Mouse (Mus musculus) T-helper 1 cell (primary cell): Measurements from ENCODE around the gene Gm12184.
"Not testable (repeated sequence)": the region's sequence is repeated elsewhere in the genome, so short reads cannot be mapped to it uniquely, and the experiment has no call there.

Experiments
- in situ Hi-C: fragments of 300-600 bp; cut with MboI, MseI; formaldehyde crosslinking; loops from one replicate; pipeline ENCODE4 v1.15.1; 2025; ENCODE audit warnings: high pct_unique_total_duplicates

Gm12184 gene

DNA sequence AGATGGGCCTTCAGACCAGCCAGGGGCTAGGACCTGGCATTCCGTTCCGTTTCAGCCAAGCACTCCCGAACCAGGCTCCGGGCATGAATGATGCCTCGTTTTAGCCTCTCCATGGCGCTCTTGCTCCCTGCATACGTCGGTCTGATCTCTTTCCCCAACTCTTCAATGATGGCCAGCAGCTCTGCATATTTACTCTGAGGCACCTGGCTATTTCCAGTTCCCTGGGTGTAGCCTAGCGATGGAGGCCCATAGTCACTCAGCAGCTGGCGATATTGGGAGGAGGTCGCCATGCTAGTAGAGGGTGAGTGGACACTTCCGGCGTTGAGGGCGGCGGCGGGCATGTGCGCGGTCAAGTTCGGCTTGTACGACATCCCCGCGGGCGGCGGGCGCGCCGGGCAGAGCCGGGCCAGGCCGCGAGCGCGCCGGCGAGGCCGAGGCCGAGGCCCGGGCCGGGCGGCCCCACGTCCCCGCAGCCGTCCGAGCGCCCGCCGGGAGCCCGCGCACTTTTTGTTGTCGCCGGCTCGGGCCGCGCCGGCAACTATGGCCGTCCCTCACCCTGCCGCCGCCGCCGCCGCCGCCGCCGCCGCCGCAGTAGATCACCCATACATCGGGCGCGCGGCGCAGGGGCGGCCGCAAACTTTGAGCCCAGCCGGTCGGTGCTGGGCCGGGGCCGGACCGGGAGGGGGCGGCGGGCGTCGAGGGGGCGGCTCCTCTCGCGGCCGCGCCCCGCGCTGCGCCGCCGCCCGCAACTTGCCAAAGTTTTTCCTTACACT is at the start of gene Gm12184, which contains the start of gene Trim7:
Gm12184 (minus strand) TSS at position 677 of the 773 bp plus-strand sequence.
Trim7 (plus strand) TSS at position 162 of the 773 bp plus-strand sequence.
- in situ Hi-C loops, result not testable (repeated sequence)

DNA sequence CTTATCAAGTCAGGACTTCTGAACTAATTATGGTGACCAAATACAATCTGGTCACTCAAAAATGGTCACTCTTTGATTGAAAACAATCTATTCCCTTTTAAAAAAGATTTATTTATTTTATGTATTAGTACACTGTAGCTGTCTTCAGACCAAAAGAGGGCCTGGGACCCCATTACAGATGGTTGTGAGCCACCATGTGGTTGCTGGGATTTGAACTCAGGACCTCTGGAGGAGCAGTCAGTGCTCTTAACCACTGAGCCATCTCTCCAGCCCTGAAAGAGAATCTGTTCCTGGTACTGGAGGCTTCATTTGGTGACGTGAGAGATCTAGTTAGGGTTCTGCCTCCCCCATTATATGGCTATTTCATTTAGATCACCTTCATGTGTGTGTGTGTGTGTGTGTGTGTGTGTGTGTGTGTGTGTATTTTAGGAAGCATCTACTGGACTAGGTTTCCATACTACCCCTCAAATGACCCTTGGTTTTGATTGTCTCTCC is 48.9 kb upstream of the Gm12184 start:
- in situ Hi-C loops, result loop anchor here (5.0 to 10.0 kb wide), 2 partner anchors 52 to 1339 kb away; partner anchors contain the start of genes Mgat4b and Sqstm1

DNA sequence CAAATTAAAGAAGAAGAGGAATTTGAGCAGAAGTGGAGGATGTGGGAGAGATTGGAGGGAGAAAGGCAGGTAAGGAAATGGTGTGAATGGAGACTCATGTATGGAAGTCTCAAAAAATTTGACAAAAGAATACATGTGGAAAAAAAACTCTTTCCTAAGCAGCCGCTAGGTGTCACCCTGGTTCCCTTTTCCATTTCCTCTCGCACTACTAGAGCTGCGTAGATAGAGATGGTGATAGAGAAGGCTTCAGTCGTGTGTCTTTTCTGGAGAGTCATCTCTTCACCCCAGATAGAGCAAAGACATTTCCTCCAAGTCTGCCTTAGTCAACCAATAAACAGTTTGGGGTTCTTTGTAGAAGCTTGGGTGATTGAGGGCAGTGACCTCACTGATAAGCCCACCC is 48.0 kb upstream of the Gm12184 start:
- in situ Hi-C loops, result loop anchor here (5.0 to 10.0 kb wide), 3 partner anchors 223 to 1340 kb away; partner anchors contain the start of genes Mgat4b and Sqstm1

DNA sequence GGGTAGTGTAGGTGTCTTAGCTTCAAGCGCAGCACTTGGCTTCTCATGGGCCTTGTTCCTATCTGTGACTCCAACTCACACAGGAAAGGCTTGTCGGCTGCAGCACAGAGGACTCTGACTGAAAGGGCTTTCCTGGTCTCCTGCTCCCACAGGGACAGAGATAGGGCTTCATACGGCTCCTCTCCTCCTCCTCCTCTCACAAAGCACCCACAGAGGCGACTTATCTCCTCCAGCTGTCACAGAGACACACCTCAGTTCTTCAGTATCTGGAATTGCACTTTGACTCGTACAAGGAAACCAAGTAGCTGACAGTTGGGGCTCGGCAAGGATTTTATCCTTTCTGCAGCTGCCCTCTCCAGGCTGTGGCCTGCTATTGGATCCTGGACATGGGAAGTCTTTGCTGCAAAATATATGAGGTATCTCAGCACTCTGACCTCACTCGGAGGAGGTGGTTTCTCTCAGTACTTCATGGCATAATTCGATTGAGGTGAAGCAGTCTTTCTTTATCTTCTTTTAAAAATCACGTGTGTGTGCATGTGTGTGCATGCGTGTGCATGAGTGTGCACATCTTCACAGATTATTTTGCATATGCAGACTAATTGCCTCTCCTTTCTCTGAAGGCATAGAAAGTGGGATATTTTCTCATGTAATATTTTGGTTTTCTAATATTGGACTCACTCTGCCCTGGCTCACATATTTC is 47.3 kb upstream of the Gm12184 start:
- in situ Hi-C loops, result loop anchor here (5.0 to 10.0 kb wide), 3 partner anchors 224 to 1341 kb away; partner anchors contain the start of genes Mgat4b and Sqstm1

DNA sequence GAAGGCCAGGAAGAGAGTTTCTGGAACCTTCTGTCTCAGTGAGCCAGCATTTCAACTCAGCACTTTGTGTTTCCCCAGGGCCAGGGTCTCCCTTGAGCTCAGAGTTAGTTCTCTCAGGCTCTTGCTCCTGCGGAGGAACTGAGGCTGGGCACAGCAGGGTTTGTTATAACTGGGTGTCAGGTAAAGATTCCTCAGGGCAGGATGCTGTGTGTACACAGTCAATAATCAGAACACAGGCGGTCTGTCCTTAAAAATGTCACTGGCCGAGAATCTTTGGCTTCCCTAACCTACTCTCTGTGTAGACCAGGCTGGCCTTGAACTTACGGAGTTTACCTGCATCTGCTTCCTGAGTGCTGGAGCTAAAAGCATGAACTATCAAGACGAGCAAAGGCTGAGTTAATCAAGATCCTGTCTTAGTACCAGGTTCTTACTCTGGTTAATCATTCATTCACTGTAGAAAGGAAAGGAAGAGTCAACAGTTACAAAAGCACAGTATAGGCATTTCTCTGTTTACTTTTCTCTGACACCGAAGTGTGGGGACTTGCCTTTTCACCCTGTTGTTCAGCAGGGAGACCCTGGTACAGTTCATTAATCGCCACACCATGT is 46.3 kb upstream of the Gm12184 start:
- in situ Hi-C loops, result loop anchor here (5.0 to 10.0 kb wide), 3 partner anchors 225 to 1342 kb away; partner anchors contain the start of genes Mgat4b and Sqstm1

DNA sequence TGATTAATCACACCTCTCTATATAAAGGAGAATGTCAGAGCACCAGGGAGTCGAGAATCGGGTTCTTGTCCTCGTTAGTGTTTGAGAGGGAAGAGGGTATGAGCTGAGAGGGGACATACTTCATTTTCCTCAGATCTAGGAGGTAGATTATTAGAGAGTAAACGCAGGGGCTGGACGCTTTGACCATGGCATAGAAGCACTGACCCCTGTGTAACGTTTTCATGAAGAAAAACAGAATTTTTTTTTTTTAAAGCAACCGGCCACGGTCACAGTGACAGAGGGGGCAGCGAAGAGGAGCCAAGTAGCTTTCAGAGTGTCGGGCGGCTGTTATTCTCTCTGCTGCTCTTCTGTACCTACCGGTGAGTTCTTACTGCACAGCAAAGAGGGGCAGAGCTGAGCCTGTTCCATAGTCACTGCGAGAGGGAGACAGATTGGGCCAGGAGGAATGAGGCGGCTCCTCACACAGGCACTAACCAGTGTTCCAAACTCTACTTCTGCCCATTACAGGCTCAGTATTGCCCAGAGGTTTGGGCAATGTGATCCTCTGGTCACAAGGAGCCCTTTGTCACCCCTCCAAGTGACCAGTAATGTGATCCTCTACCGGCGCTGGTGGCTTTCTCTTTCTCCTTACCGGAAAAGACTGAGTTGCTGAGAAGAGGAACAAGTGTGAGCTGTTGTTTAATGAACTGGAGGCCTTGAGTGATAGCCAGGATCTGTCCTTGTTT is 45.5 kb upstream of the Gm12184 start:
- in situ Hi-C loops, result loop anchor here (5.0 to 10.0 kb wide), 3 partner anchors 225 to 1343 kb away; partner anchors contain the start of genes Mgat4b and Sqstm1

DNA sequence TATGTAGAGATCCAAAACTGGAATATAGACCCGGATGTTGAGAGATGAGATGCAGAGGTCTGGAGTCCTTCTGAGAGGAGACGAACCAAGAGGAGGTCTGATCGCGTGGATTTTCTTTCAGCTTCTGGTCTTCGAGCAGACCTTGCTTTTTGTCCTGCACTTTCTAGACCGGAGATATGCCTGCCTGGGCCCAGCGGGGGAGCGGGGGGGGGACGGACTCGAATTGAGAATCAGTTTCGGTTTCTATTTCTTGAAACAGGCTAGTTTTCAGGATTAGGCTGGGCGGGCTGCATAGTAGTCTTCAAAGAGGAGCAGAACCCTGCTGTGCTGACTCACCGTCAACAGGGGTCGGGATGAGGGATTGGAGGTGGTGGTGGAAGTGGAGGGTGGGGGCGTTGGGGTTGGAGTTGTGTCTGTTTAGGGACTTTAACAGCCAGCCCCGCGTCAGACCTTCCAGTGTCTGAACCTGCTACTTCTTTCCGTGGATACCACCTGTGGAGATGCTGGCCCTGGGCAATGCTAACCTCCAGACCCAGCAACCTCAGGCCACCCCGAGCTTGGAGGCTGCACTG is 44.8 kb upstream of the Gm12184 start, which contains the start of gene Irgm1:
Irgm1 (minus strand) TSS at position 483 of the 572 bp plus-strand sequence.
- in situ Hi-C loops, result loop anchor here (5.0 to 10.0 kb wide), 3 partner anchors 226 to 1344 kb away; partner anchors contain the start of genes Mgat4b and Sqstm1

DNA sequence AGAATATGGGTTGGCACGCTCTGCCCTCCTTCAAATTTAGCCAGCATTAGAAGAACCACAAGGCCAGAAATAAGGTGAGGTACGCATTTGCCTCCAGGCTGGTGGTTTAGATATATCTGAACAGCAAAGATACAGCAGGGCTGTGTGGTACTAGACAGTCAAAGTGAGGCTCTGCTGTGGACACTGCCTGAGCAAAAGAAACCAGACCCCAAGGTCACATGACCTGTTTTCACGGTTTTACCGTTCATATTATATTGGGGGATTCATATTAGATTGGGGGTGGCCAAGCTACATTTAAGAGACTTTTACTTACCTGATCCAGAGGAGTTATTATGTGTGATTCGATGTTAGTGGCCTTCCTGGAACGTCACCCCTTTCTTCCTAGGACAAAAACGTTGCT is 44.3 kb upstream of the Gm12184 start:
- in situ Hi-C loops, result loop anchor here (5.0 to 10.0 kb wide), 3 partner anchors 227 to 1344 kb away; partner anchors contain the start of genes Mgat4b and Sqstm1

DNA sequence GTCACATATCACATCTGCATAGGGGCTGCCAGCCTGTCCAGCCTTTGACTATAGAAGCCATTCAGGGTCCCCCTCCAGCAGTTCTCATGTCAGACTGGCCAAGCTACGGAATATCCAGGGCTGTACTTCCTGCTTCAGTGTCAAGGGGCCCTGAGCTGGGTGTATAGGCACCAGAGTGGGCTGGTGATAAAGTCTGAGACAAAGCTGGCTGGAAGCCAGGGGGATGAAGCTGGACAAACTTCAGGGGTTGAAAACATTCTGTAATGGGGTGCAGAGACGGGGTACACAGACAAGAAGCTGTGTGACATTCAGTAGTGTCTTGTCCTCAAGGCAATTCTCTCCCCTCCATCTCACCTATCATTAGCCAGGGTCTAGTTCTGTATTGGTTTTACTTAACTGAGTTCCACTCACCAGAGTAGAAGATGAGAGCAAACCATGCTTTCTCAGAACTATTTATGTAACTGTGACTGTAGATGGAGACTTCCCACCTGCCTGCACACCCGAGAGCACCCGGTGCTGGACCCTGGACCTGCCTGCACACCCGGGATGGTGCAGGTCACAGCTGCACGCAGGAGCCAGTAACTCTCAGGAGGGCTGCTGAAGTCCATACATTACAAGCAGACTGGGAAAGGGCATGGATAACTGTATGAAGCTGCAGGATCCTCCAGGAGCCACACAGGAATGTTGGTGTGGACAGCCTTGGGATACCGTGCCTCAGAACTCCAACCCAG is 43.1 kb upstream of the Gm12184 start:
- in situ Hi-C loops, result loop anchor here (5.0 to 10.0 kb wide), 4 partner anchors 228 to 1345 kb away; partner anchors contain the start of genes Mgat4b, Olfr1393 and Sqstm1

DNA sequence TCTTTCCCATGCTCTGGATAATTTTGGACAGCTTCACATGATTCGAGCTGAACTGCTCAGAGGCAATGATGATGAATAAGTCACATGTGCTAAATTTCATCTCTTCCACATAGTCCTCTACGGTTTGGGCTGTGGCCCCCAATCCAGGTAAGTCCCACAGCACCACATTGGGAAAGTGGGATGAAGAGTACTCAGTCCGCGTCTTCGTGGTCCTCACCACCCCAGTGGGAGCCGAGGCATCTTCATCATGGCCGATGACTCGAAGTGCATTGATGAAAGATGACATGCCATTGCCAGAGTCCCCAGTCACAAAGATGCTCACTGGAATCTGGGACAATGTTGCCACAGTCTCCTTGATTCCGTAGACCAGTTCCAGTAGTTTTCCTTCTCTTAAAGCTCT is 40.0 kb upstream of the Gm12184 start:
- in situ Hi-C loops, result loop anchor here (10.0 kb wide), 1 partner anchor 408 kb away; the partner anchor contains the start of gene Olfr1393

DNA sequence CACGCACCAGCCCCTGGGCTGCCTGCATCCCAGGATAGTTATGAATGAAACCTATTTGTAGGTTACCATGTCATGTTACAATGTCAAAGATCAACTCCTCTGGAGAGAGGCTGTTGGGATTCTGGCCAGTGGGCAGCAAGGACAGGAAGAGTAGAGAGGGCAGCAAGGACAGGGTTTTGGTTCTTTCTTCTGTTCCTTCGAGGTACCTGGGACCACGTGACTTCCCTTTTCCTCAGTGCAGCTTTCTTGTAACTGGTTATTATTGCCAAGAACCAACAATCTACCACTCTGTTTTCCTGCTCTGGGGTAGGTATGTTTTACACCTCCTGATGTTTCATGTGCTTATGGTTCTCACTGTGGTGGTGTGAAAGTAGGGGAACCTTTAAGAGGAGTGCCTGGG is 37.4 kb upstream of the Gm12184 start:
- in situ Hi-C loops, result loop anchor here (10.0 kb wide), 1 partner anchor 411 kb away; the partner anchor contains the start of gene Olfr1393

DNA sequence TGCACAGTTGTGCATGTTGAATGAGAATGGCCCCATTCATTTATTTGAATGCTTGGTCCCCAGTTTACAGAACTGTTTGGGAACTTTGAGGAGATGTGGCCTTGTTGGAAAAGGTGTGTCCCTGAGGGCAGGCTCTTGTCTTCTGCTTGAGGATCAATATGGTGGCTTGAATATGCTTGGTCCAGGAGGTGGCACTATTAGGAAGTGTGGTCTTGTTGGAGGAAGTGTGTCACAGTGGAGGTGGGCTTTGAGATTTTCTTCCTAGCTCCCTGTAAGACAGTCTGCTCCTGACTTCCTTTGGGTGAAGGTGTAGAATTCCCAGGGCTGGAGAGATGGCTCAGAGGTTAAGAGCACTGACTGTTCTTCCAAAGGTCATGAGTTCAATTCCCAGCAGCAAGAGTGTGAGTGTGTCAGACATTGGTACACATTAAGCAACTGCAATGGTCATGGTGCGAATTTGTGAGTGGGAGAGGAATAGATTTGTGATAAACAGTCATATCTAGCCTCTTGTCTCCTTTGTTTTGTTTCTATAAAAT is 36.4 kb upstream of the Gm12184 start:
- in situ Hi-C loops, result loop anchor here (10.0 kb wide), 1 partner anchor 412 kb away; the partner anchor contains the start of gene Olfr1393

DNA sequence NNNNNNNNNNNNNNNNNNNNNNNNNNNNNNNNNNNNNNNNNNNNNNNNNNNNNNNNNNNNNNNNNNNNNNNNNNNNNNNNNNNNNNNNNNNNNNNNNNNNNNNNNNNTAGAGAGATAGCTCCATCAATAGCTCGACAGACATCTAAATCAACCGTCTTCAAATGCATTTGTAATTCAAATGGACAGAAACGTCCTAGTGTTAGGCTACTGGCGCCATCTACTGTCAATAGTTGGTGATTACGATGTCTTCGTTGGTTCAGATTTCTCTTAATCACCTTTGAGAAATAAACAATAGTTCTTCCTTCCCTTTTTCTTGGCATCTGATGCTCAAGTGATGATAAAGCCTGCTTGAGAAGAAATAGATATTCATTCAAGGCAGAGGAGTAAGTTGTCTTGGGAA is 32.6 kb upstream of the Gm12184 start:
- in situ Hi-C loops, result no loop called here

DNA sequence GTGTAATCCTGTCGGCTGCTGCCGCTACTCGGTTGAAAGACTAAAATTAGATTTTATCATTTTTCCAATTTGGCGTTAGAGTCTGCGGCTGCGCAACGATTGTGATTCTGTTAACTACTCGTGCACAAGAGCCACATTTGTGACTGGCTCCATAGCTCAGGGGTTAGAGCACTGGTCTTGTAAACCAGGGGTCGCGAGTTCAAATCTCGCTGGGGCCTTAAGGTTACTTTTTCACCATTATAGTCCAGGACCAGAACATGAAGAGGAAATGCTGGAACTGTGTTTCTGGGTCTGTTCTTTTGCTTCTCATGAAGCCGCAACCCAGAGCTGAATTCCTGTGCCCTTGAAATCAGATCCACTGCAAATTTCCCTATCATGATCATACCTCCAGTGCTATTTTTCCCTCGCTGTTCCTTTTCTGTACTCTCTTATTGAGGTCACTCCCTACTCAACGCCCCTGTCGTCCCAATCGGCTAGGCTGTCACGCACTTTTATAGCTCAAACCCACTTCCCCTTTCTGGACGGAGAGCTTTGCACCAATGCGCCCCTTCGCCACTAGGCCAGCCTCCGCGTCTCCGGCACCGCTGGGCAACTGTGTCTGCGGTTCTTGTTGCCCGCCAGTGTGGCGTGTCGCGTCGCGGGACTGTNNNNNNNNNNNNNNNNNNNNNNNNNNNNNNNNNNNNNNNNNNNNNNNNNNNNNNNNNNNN is 27.2 kb upstream of the Gm12184 start:
- in situ Hi-C loops, result loop anchor here (5.0 kb wide), 1 partner anchor 66 kb away; no protein-coding TSS in a partner anchor

DNA sequence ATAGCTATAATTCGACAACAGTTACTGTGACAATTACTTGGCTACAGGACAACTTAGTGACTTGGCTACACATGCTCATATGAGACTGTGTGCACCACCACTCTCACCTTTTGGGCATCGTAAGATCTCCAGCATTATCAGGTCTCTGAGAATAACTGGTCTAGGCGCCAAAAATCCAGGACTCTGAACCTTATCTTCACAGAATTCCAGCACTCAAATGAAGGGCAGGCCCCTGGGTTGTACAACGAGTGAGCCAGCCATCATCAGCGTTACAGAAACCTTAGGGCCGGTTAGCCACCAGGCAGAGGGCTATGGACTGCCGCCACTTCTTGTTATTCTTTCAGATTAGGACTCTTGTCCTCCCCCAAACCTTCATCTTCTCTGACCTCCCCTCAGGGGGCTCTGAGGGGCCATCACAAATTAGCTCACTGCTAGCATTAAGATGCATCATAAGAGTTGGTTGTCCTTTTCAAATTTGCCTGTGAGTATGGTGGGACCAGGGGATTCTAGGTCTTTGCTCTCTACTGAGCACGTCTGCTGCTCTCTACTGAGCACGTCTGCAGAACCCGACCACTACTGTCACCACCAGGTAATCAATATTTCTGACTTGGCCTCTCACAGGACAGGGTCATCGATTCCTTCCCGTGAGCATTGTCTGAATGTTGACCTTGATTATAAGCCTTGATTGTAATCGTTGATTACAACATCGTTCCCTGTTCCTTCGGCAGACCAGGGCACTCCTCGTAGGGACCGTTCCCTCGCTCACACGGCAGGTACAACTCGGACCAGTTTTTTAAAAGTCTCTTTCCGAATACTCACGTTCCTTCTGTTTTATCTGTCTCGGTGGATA is 26.4 kb upstream of the Gm12184 start:
- in situ Hi-C loops, result loop anchor here (5.0 kb wide), 1 partner anchor 66 kb away; no protein-coding TSS in a partner anchor

DNA sequence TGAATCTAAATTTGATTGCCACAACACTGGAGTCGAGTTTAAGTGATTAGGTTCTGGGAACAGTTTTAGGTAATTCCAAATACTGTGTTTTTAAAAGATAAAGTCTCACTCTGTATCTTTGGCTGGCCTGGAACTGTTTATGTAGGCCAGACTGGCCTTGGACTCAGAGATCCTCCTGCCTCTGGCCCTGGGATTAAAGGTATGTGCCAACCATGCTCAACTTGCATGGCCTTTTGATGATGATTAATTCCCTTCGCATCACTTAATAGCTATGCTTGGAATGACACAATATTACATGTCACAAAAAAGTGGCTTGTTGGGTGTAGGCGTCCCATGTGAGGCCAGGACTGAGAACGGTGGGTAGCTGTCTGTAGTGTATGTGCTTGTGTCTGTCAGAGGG is 25.7 kb upstream of the Gm12184 start:
- in situ Hi-C loops, result loop anchor here (5.0 kb wide), 1 partner anchor 65 kb away; no protein-coding TSS in a partner anchor
